Mouse (Mus musculus) liver, embryonic 14.5 days (tissue): ENCODE results near the gene Dpp8. TPM values are rescaled to one million over a fixed set of nuclear protein-coding genes. Genes with fewer than 3 reads are reported as not detected.

Experiments
- ATAC-seq: fragments of 200-750 bp; cut with Nextera tagmentation; 2 replicates; pipeline ENCODE4 v1.8.0; 2017; ENCODE audit warnings: moderate number of reproducible peaks, mild to moderate bottlenecking, moderate library complexity; ENCODE audit not compliant: insufficient read depth
- DNase-seq, 3 experiments: peaks; one replicate each; pipeline ENCODE4 v3.0.0-alpha.2; 2012 to 2013; ENCODE audit warnings: low read depth in 3 of 3, low spot score in 3 of 3
- H3K27ac ChIP-seq: fragments of 300-500 bp; sonication (generic); 2 replicates; pipeline ENCODE4 v1.5.1; 2014; ENCODE audit warnings: moderate library complexity, mild to moderate bottlenecking, control low read depth, inconsistent platforms
- H3K27me3 ChIP-seq: fragments of 300-500 bp; sonication (generic); 2 replicates; pipeline ENCODE4 v1.6.1; 2014; ENCODE audit warnings: mild to moderate bottlenecking, low read length, moderate library complexity; ENCODE audit not compliant: control insufficient read depth, insufficient read depth
- H3K36me3 ChIP-seq: fragments of 300-500 bp; sonication (generic); replicated peaks from 2 replicates; pipeline ENCODE4 v1.6.1; 2014; ENCODE audit warnings: low read depth; ENCODE audit not compliant: control insufficient read depth, insufficient read depth
- H3K4me1 ChIP-seq, 2 experiments: fragments of 200-500 bp in 1 of 2; fragments of 300-500 bp in 1 of 2; sonication (generic) in 1 of 2; replicated peaks; 2 replicates each; pipeline ENCODE4 v1.6.1; 2012 to 2014; ENCODE audit warnings: antibody characterized with exemption in 1 of 2, inconsistent platforms in 1 of 2, low read length in 1 of 2; ENCODE audit not compliant: control insufficient read depth in 2 of 2, insufficient read depth in 2 of 2
- H3K4me2 ChIP-seq: fragments of 300-500 bp; sonication (generic); 2 replicates; pipeline ENCODE4 v1.6.1; 2014; ENCODE audit warnings: low read depth, mild to moderate bottlenecking, control low read depth, moderate library complexity
- H3K4me3 ChIP-seq, 2 experiments: fragments of 200-500 bp in 1 of 2; fragments of 300-500 bp in 1 of 2; sonication (generic) in 1 of 2; 2 replicates each; pipeline ENCODE4 v1.5.1; 2012 to 2014; ENCODE audit warnings: low read depth in 2 of 2, low read length in 2 of 2, mild to moderate bottlenecking in 2 of 2, control low read depth in 1 of 2, inconsistent platforms in 1 of 2, moderate library complexity in 1 of 2; ENCODE audit not compliant: insufficient read depth in 1 of 2
- H3K9ac ChIP-seq: fragments of 300-500 bp; sonication (generic); replicated peaks from 2 replicates; pipeline ENCODE4 v1.6.1; 2014; ENCODE audit warnings: mild to moderate bottlenecking, control low read depth, moderate library complexity
- H3K9me3 ChIP-seq: fragments of 300-500 bp; sonication (generic); 2 replicates; pipeline ENCODE4 v1.6.1; 2016; ENCODE audit warnings: low read length, mixed read lengths; ENCODE audit not compliant: control insufficient read depth
- CTCF ChIP-seq: IDR thresholded peaks from 2 replicates; pipeline ENCODE4 v1.5.1; 2016; ENCODE audit warnings: antibody characterized with exemption, low read depth, control low read depth
- EP300 ChIP-seq: IDR thresholded peaks from 2 replicates; pipeline ENCODE4 v1.6.1; 2016; ENCODE audit warnings: antibody characterized with exemption, low read depth
- WGBS: fragments of 180-500 bp; shearing (Covaris S2); extraction: QIAGEN DNeasy Blood & Tissue Kit; methylation state at CpG from one replicate; pipeline ENCODE4 v1.1.7; 2014; ENCODE audit not compliant: insufficient replicate concordance; 5-methylcytosine and 5-hydroxymethylcytosine counted together
- polyA plus RNA-seq, 2 experiments: library from polyadenylated mRNA; depleted of rRNA in 1 of 2; stranded (reverse) in 1 of 2; unstranded in 1 of 2; fragments of >200 nt; fragmentation: Nextera tagmentation in 1 of 2; extraction: Ambion mirVana in 1 of 2; gene quantifications; 2 replicates each; pipeline versions ENCODE4 v1.2.1 to v1.2.3; 2012 to 2014

The Dpp8 gene
- polyA plus RNA-seq, 2 experiments, result 11.7 to 18.5 TPM

DNA sequence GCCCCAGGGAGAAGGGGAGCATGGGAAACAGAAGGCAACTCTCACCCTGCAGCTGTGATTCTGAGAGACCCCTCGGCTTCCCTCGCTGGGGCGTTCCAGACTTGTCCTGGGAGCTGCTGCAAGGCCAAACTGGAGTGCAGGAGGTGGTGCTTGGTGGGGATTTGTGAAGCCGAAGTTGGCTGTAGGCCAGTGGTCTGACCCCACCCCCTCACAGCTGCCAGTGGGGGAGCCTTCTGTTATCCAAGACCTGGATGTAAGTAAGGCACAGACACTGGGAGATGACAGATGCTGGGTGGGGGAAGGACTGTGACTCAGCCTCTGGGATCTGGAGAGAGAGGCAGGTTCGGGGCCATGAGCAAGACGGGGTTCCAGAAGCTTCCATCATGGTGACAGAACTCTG, 62.0 kb downstream of the Dpp8 start:
- Histone ChIP-seq H3K4me3 (no peak overlapping the region), H3K4me2 (no peak overlapping the region), H3K9me3 (no peaks in the 10 kb centered on the region), H3K27ac (no peak overlapping the region), H3K9ac (no peak overlapping the region), H3K4me1 (no peaks in the 10 kb centered on the region; a peak in 1 of 4 replicates), H3K36me3 (no peaks in the 10 kb centered on the region), H3K27me3 (no peaks in the 10 kb centered on the region)
- WGBS, result 62% methylated on average over 6 of the region's 6 CpGs
- ATAC-seq (no peak), DNase-seq (no peak)
- TF ChIP-seq EP300 (no peak), CTCF (no peak)

DNA sequence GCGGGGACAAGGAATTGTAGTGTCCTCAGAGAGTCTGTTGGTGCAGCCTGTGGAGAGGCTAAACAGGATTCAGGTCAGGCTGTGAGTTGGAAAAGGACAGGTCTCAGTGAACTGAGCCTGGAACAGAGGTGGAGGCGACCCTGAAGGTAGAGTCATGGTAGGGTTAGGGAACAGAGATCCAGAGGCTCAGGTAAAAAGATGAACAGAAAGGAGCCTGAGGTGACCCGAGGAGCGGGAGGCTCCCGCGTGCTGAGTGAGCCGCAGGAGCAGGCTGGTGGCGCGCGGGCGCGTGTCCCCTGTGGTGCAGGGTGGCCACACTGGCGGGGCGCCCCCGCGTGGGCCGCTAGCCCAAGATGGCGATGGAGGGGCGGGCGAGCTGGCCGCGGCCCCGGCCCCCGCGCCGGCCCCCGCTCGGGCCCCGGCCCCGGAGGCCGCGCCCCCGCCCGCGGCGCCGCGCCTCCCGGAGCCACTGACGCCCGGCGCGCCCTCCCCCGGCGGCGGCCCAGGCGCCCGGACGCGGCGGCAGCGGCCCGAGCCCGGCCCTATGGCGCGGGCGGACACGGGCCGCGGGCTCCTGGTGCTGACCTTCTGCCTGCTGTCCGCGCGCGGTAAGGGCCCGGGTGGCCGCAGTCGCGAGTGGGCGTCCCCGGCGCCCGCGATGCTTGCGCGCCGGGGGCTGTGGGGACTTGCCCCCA, 68.9 kb downstream of the Dpp8 start, which contains the start of gene Igdcc4:
Gene Igdcc4, plus strand, starts transcription at position 496 of the 695 bp plus-strand sequence.
- H3K9me3 ChIP-seq, result no peaks in the 10 kb centered on the region
- H3K4me3 ChIP-seq, result peak within 1 kb of the TSS; percentile 34 to 59
- no peaks in the 10 kb centered on the region; a peak in 2 of 4 replicates for H3K4me1 ChIP-seq
- 5% methylated on average over 57 of the region's 76 CpGs for WGBS
- TF ChIP-seq EP300, result no peak
- no peak for TF ChIP-seq CTCF
- no peaks in the 10 kb centered on the region for H3K36me3 ChIP-seq
- peak within 1 kb of the TSS; percentile 50 for H3K9ac ChIP-seq
- ATAC-seq, result 0 out of 2 replicates have a peak, but pooled peaks have one; percentile 30
- H3K27ac ChIP-seq, result no peak within 1 kb of the TSS; the same call in 1 of the 2 replicates
- H3K4me2 ChIP-seq, result peak within 1 kb of the TSS; percentile 65
- no peak for DNase-seq
- peaks cover 39% of the 10 kb centered on the region for H3K27me3 ChIP-seq

DNA sequence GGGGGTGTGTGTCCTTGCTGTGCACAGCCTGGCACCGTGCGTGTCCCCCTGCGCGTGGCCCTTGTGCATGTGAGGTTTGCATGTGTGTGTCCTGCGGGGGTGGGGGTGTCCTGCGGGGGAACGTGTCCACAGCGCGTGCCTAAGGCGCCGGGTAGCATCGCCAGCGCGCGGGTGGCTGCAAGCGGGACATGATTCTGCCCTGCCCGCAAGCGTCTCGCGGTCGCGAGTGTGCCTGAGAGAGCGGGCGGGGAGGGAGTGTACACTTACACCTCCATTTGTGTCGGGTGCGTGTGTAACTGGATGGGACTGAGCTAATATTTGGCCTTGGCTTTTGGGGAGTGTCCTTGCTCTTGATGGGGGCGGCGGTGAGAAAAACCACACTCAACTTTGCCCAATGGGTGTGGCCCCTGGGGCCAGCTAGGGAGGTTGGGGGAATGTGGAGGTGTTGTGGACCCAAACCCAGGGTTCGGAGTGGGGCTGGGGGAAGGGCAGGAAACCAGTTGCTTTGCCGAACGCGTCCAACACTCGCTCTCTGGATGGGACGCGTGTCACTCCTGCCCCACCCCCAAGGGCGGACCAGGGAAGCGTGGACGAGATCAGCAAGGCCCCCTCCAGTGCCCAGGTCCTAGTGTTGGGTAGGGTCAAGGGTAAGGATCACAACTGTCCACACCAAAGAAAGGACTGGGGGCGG, 69.6 kb downstream of the Dpp8 start:
- Histone ChIP-seq H3K4me3 (peak overlapping the region; percentile 22 to 59), H3K9me3 (no peaks in the 10 kb centered on the region), H3K36me3 (no peaks in the 10 kb centered on the region), H3K9ac (peak overlapping the region; percentile 50), H3K4me2 (peak overlapping the region; percentile 65), H3K27me3 (peaks cover 39% of the 10 kb centered on the region), H3K27ac (no peak overlapping the region; the same call in 1 of the 2 replicates), H3K4me1 (peaks cover 0 to 2% of the 10 kb centered on the region in 2 experiments; a peak in 2 of 4 replicates)
- DNase-seq (peak; percentile 14 to 26 (median 15)), ATAC-seq (peak; percentile 67)
- no peak for TF ChIP-seq EP300
- TF ChIP-seq CTCF, result no peak
- WGBS, result 1% methylated on average over 39 of the region's 39 CpGs

DNA sequence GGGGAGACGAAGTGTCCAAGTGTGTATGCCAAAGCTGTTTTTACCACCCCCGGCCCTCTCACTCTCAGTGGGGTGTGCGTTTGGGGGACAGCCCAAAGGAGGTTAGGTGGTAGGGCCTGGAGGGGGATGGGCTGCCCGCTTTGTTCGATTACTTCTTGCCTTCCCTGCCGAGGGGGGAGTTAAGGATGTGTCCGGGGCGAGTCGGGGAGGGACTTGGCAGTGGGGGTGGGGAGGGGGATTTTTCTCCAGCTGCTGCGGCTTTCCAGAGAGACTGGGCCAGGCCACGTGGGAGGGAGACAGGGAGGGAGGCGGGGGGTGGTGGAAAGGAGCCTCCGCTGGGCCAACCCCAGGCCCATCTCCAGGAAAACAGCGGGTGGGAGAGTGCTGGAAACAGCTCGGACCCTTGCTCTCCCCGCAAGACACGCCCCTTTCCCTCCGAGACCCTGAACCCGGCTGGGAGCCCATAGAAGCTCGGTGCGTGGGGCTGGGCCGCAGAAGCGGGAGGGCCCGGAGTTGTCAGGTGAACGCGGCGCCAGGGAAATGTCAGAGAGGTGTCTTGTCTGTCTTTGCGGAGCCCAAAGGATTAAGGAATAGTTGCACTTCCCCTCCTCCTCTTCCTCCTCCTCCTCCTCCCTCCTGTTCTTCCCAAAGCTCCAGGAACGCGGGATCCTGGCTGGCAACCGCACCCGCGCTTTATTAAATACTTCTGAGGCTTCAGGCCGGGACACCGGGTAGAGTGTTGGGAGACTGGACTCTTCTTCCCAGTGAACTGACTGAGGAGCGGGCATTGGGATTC, 70.4 kb downstream of the Dpp8 start:
- H3K9ac ChIP-seq, result no peak overlapping the region
- DNase-seq, result no peak
- H3K27me3 ChIP-seq, result peaks cover 39% of the 10 kb centered on the region

More for the DNA sequence above, 70.4 kb downstream of the Dpp8 start:
- ATAC-seq, result peak; percentile 23; the same call in 1 of the 2 replicates
- TF ChIP-seq CTCF (no peak), EP300 (no peak)
- H3K27ac ChIP-seq, result no peak overlapping the region
- peak overlapping the region; percentile 65 for H3K4me2 ChIP-seq
- peak overlapping the region; percentile 22 to 59 for H3K4me3 ChIP-seq
- WGBS, result 11% methylated on average over 36 of the region's 36 CpGs
- H3K4me1 ChIP-seq, result peaks cover 0 to 4% of the 10 kb centered on the region in 2 experiments; a peak in 2 of 4 replicates
- H3K9me3 ChIP-seq, result no peaks in the 10 kb centered on the region
- no peaks in the 10 kb centered on the region for H3K36me3 ChIP-seq
